Mouse (Mus musculus) liver, postnatal 0 days (tissue): ENCODE data around the gene Irak3.

Source experiments
- CTCF ChIP-seq: sonication (generic); IDR thresholded peaks from 2 replicates; pipeline ENCODE4 v1.5.1; 2016; ENCODE audit warnings: antibody characterized with exemption, low read depth
- EP300 ChIP-seq: IDR thresholded peaks from 2 replicates; pipeline ENCODE4 v1.6.1; 2016; ENCODE audit warnings: antibody characterized with exemption, low read depth, mild to moderate bottlenecking

DNA sequence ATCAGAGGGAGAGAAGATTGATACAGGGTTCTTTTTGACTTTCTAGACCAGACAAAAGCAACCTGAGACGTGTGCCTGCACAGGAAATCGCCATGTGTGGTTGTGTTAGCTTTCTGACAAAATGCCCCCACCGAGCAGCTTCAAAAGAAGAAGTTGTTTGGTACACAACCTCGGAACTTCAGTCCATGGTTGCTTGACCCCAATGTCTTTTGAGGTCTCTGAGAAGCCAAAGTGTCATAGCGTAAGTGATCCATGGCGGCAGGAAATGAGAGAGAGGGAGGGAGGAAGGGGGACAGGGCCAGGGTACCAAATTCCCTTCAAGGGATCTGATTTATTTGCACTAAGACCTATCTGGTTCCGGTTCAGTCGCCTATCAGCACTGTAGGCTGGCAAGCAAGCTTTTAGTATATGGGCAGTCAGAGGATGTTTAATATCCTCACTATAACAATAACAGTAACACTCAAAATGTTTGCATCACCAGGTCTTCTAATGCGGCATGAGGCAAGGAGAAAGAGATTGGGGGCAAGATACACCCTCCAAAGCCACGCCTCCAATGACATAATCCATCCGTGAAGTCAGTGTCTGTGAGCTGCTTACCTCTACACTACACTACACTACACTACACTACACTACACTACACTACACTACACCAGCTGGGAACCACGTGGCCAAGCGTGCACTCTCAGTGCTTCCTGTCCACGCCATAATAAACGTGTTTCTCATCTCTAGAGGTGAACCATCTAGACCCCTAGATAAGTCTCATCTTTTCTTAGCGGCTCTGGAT, 729 bp upstream of the Irak3 start:
- no peak for TF ChIP-seq EP300
- TF ChIP-seq CTCF = no peak
